In genomic region chr2:25156177-25156576, GRCm38 (mm10) we compare ENCODE assay signal across 26 mouse cellular contexts. TPM values are rescaled to one million over a fixed set of nuclear protein-coding genes. Genes with fewer than 3 reads are reported as not detected.
"Had no signal": no experiment of that assay in that cellular context is flagged by ENCODE, and none has a peak within 500 bp of the region (broad histone marks: within the 10 kb centered on the region; RNA-seq: fewer than 3 reads in every experiment).

No protein-coding gene starts in this region.

- H3K9me3 ChIP-seq: limb, embryonic 12.5 days; limb, embryonic 15.5 days had no signal

- DNase-seq: kidney, adult 11 months; kidney, postnatal 25 days; layer of hippocampus, adult 9-11 months; layer of hippocampus, postnatal 36 days; left cerebral cortex, postnatal 4 days; lung, adult 18-20 months; lung, postnatal 14 days; midbrain, embryonic 14.5 days; right cerebral cortex, adult 18-20 months; right cerebral cortex, postnatal 14 days; right cerebral cortex, postnatal 4 days; spleen, adult 18-20 months; thymus, adult 18-20 months; thymus, postnatal 36 days had no signal

- H3K9ac ChIP-seq: limb, embryonic 12.5 days; limb, embryonic 15.5 days had no signal

- H3K4me2 ChIP-seq: limb, embryonic 12.5 days; limb, embryonic 15.5 days; midbrain, embryonic 11.5 days had no signal

- H3K4me3 ChIP-seq: layer of hippocampus, adult 2 months; left cerebral cortex, adult 2 months; limb, embryonic 12.5 days; limb, embryonic 15.5 days had no signal

- H3K27me3 ChIP-seq: limb, embryonic 12.5 days; limb, embryonic 15.5 days had no signal

- H3K36me3 ChIP-seq: limb, embryonic 12.5 days; limb, embryonic 15.5 days had no signal

- H3K27ac ChIP-seq: kidney, postnatal 0 days; layer of hippocampus, adult 2 months; left cerebral cortex, adult 2 months; limb, embryonic 12.5 days; limb, embryonic 15.5 days had no signal

- ATAC-seq: hindbrain, embryonic 16.5 days had no signal

- H3K4me1 ChIP-seq: limb, embryonic 12.5 days; limb, embryonic 15.5 days had no signal

RNA-seq across cellular contexts. Expression of gene Stpg3, which starts 58.3 kb away (rescaled TPM):
- polyA plus RNA-seq: hindbrain, embryonic 16.5 days; large intestine, adult 2 months; limb, embryonic 12.5 days; limb, embryonic 15.5 days; midbrain, embryonic 11.5 days; midbrain, postnatal 0 days; neural tube, embryonic 11.5 days; neural tube, embryonic 14.5 days; urinary bladder, adult 2 months had no signal
